ENCODE assay signal across 8 mouse cellular contexts in the genomic region with DNA sequence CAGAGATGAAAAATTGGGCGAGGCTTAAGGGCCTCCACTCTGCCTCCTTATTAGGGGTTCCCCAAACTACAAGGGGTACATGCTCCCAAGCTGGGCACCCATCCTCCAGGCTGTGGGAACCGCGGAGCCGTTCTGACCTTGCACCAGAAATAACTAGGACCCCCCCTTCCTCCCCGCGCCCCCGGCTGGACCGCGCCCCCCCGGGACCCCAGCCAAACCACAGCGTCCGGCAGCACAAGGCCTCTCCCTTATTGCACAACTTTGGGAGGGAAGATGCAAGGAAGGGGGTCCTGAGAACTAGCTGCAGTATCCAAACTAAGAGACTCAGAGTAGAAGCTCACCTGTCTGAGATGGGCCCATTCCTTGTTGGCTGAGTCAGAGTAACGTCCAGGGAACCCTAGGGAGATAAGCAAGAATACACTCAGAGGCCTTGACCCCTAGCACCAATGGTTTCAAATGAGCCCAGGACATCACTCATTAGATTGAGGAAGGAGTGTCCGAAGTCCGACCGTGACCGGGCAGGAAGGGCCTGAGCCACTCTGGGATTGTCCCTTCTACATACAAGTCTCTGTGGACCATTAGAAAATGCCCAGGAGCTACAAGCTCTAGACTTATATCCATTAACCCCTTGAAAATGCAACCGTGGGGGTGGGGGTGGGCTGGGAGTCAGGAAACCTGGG. TPM values are rescaled to one million over a fixed set of nuclear protein-coding genes. Genes with fewer than 3 reads are reported as not detected.
DNase-seq lines count a peak whose midpoint lies in the region; ATAC-seq lines count a peak whose summit lies in the region.

No protein-coding gene starts in this region.

- H3K4me2 ChIP-seq in embryonic facial prominence, embryonic 13.5 days: peak overlapping the region; percentile 92
- H3K4me2 ChIP-seq in intestine, embryonic 16.5 days (ENCODE audit: low read depth, low read length): peak overlapping the region; percentile 95
- peak overlapping the region; percentile 68; the same call in 1 of the 2 replicates for H3K4me2 ChIP-seq in midbrain, embryonic 16.5 days (ENCODE audit: low read length)

- H3K27me3 ChIP-seq in heart, embryonic 10.5 days (ENCODE audit: insufficient read depth, poor library complexity, severe bottlenecking): peaks cover 76% of the 10 kb centered on the region
- peaks cover 79% of the 10 kb centered on the region for H3K27me3 ChIP-seq in embryonic facial prominence, embryonic 13.5 days
- H3K27me3 ChIP-seq in intestine, embryonic 16.5 days (replicated peaks; ENCODE audit: control insufficient read depth, insufficient read depth, low read length): peaks cover 8% of the 10 kb centered on the region; the same call in 1 of the 2 replicates
- peaks cover 58% of the 10 kb centered on the region for H3K27me3 ChIP-seq in midbrain, embryonic 16.5 days (ENCODE audit: control insufficient read depth, insufficient read depth, low read depth, low read length)

- H3K27ac ChIP-seq in heart, embryonic 10.5 days: no peak overlapping the region
- H3K27ac ChIP-seq in embryonic facial prominence, embryonic 13.5 days: no peak overlapping the region
- no peak overlapping the region for H3K27ac ChIP-seq in intestine, embryonic 16.5 days (ENCODE audit: low read length)
- H3K27ac ChIP-seq in midbrain, embryonic 16.5 days (ENCODE audit: low read length): no peak overlapping the region

- intact Hi-C loops in left cerebral cortex, postnatal 14 days (cut with DNase I): no loop called here

- no peak overlapping the region; the same call in 1 of the 2 replicates for H3K4me3 ChIP-seq in heart, embryonic 10.5 days
- H3K4me3 ChIP-seq in embryonic facial prominence, embryonic 13.5 days: 0 out of 2 replicates have a peak overlapping the region, but pooled peaks have one; percentile 1
- peak overlapping the region; percentile 69; the same call in 1 of the 2 replicates for H3K4me3 ChIP-seq in intestine, embryonic 16.5 days (ENCODE audit: low read length)
- no peak overlapping the region for H3K4me3 ChIP-seq in midbrain, embryonic 16.5 days (ENCODE audit: low read depth, low read length)

- peaks cover 32% of the 10 kb centered on the region for H3K36me3 ChIP-seq in heart, embryonic 10.5 days
- H3K36me3 ChIP-seq in embryonic facial prominence, embryonic 13.5 days: peaks cover 30% of the 10 kb centered on the region
- peaks cover 18% of the 10 kb centered on the region for H3K36me3 ChIP-seq in intestine, embryonic 16.5 days (ENCODE audit: control insufficient read depth, insufficient read depth, low read length)
- peaks cover 9% of the 10 kb centered on the region; the same call in 1 of the 2 replicates for H3K36me3 ChIP-seq in midbrain, embryonic 16.5 days (ENCODE audit: control insufficient read depth, insufficient read depth, low read length)

- DNase-seq in heart, adult 18-20 months: peak; percentile 77 to 82
- no peak for DNase-seq in heart, embryonic 10.5 days (ENCODE audit: low spot score)
- no peak for DNase-seq in thymus, adult 18-20 months
- no peak for DNase-seq in thymus, postnatal 36 days
- no peak for DNase-seq in left cerebral cortex, postnatal 14 days (ENCODE audit: low spot score in 2 of 2)

- H3K4me1 ChIP-seq in heart, embryonic 10.5 days: peaks cover 73% of the 10 kb centered on the region
- peaks cover 66% of the 10 kb centered on the region for H3K4me1 ChIP-seq in embryonic facial prominence, embryonic 13.5 days
- H3K4me1 ChIP-seq in intestine, embryonic 16.5 days (ENCODE audit: control insufficient read depth, insufficient read depth, low read length): peaks cover 38% of the 10 kb centered on the region
- H3K4me1 ChIP-seq in midbrain, embryonic 16.5 days (ENCODE audit: control insufficient read depth, insufficient read depth, low read length): peaks cover 32% of the 10 kb centered on the region

- H3K9ac ChIP-seq in embryonic facial prominence, embryonic 13.5 days: no peak overlapping the region
- peak overlapping the region; percentile 33; the same call in 1 of the 2 replicates for H3K9ac ChIP-seq in intestine, embryonic 16.5 days (ENCODE audit: low read depth, low read length)
- no peak overlapping the region for H3K9ac ChIP-seq in midbrain, embryonic 16.5 days (ENCODE audit: low read depth, low read length)

- no peak for ATAC-seq in embryonic facial prominence, embryonic 13.5 days (ENCODE audit: insufficient number of reproducible peaks, insufficient read depth, low FRiP score, low TSS enrichment, low read depth)
- no peak for ATAC-seq in intestine, embryonic 16.5 days
- no peak for ATAC-seq in midbrain, embryonic 16.5 days

- 71% methylated on average over 18 of the region's 18 CpGs for WGBS in heart, embryonic 10.5 days
- 59% methylated on average over 15 of the region's 18 CpGs for WGBS in embryonic facial prominence, embryonic 13.5 days
- 72% methylated on average over 16 of the region's 18 CpGs for WGBS in intestine, embryonic 16.5 days
- 64% methylated on average over 18 of the region's 18 CpGs for WGBS in midbrain, embryonic 16.5 days

- H3K9me3 ChIP-seq in heart, embryonic 10.5 days: no peaks in the 10 kb centered on the region
- H3K9me3 ChIP-seq in embryonic facial prominence, embryonic 13.5 days: no peaks in the 10 kb centered on the region
- no peaks in the 10 kb centered on the region for H3K9me3 ChIP-seq in intestine, embryonic 16.5 days (ENCODE audit: control insufficient read depth, low read length)
- H3K9me3 ChIP-seq in midbrain, embryonic 16.5 days (replicated peaks; ENCODE audit: control insufficient read depth, low read length, poor library complexity, severe bottlenecking): no peaks in the 10 kb centered on the region

RNA-seq across cellular contexts. Expression of gene Cntnap1, which starts 1.9 kb away (rescaled TPM):
- total RNA-seq in heart, adult 18-20 months (2021): 1 to 10 TPM; 1.1 to 1.9 TPM
- polyA plus RNA-seq in heart, embryonic 10.5 days (2016; fragmentation: Nextera tagmentation; extraction: Ambion mirVana): 0.39 and 0.44 TPM in 2 replicates
- 0.50 and 1.2 TPM in 2 replicates for polyA plus RNA-seq in embryonic facial prominence, embryonic 13.5 days (2015; fragmentation: Nextera tagmentation; extraction: Ambion mirVana)
- polyA plus RNA-seq in intestine, embryonic 16.5 days (2015; fragmentation: Nextera tagmentation; extraction: Ambion mirVana): 0.86 and 0.87 TPM in 2 replicates
- 4.2 and 4.7 TPM in 2 replicates for polyA plus RNA-seq in midbrain, embryonic 16.5 days (2015; fragmentation: Nextera tagmentation; extraction: Ambion mirVana)
- total RNA-seq in left cerebral cortex, postnatal 14 days (2021): 100 to 1,000 TPM; 124 to 128 TPM

RNA-seq across cellular contexts. Expression of gene Plekhh3, which starts 2.7 kb away (rescaled TPM):
- 10 to 100 TPM; 12.6 to 12.8 TPM for total RNA-seq in heart, adult 18-20 months (2021)
- 5.6 and 6.4 TPM in 2 replicates for polyA plus RNA-seq in heart, embryonic 10.5 days (2016; fragmentation: Nextera tagmentation; extraction: Ambion mirVana)
- 9.7 and 10.2 TPM in 2 replicates for polyA plus RNA-seq in embryonic facial prominence, embryonic 13.5 days (2015; fragmentation: Nextera tagmentation; extraction: Ambion mirVana)
- polyA plus RNA-seq in intestine, embryonic 16.5 days (2015; fragmentation: Nextera tagmentation; extraction: Ambion mirVana): 9.2 and 10.1 TPM in 2 replicates
- polyA plus RNA-seq in midbrain, embryonic 16.5 days (2015; fragmentation: Nextera tagmentation; extraction: Ambion mirVana): 6.5 and 7.6 TPM in 2 replicates
- 10 to 100 TPM in 1 of 2 experiments, 1 to 10 TPM in 1; 7.7 to 10.2 TPM for total RNA-seq in left cerebral cortex, postnatal 14 days (2021)

RNA-seq across cellular contexts. Expression of gene Ccr10, which starts 6.8 kb away (rescaled TPM):
- total RNA-seq in heart, adult 18-20 months (2021): not detected
- polyA plus RNA-seq in heart, embryonic 10.5 days (2016; fragmentation: Nextera tagmentation; extraction: Ambion mirVana): 0.16 and 0.19 TPM in 2 replicates
- polyA plus RNA-seq in embryonic facial prominence, embryonic 13.5 days (2015; fragmentation: Nextera tagmentation; extraction: Ambion mirVana): 0.15 and 0.27 TPM in 2 replicates
- 0.20 and 0.29 TPM in 2 replicates for polyA plus RNA-seq in intestine, embryonic 16.5 days (2015; fragmentation: Nextera tagmentation; extraction: Ambion mirVana)
- 0.47 and 0.62 TPM in 2 replicates for polyA plus RNA-seq in midbrain, embryonic 16.5 days (2015; fragmentation: Nextera tagmentation; extraction: Ambion mirVana)
- under 1 TPM; 0.19 to 0.26 TPM for total RNA-seq in left cerebral cortex, postnatal 14 days (2021)

RNA-seq across cellular contexts. Expression of gene Tubg2, which starts 12.7 kb away (rescaled TPM):
- 1 to 10 TPM; 2.3 to 3.7 TPM for total RNA-seq in heart, adult 18-20 months (2021)
- polyA plus RNA-seq in heart, embryonic 10.5 days (2016; fragmentation: Nextera tagmentation; extraction: Ambion mirVana): 3.0 and 4.2 TPM in 2 replicates
- polyA plus RNA-seq in embryonic facial prominence, embryonic 13.5 days (2015; fragmentation: Nextera tagmentation; extraction: Ambion mirVana): 12.6 and 12.9 TPM in 2 replicates
- 3.9 and 4.2 TPM in 2 replicates for polyA plus RNA-seq in intestine, embryonic 16.5 days (2015; fragmentation: Nextera tagmentation; extraction: Ambion mirVana)
- polyA plus RNA-seq in midbrain, embryonic 16.5 days (2015; fragmentation: Nextera tagmentation; extraction: Ambion mirVana): 62.9 and 71.4 TPM in 2 replicates
- total RNA-seq in left cerebral cortex, postnatal 14 days (2021): 10 to 100 TPM; 49.0 to 49.5 TPM

RNA-seq across cellular contexts. Expression of gene Tubg1, which starts 48.7 kb away (rescaled TPM):
- total RNA-seq in heart, adult 18-20 months (2021): 10 to 100 TPM; 23.9 to 25.6 TPM
- 103 and 110 TPM in 2 replicates for polyA plus RNA-seq in heart, embryonic 10.5 days (2016; fragmentation: Nextera tagmentation; extraction: Ambion mirVana)
- 69.7 and 77.2 TPM in 2 replicates for polyA plus RNA-seq in embryonic facial prominence, embryonic 13.5 days (2015; fragmentation: Nextera tagmentation; extraction: Ambion mirVana)
- polyA plus RNA-seq in intestine, embryonic 16.5 days (2015; fragmentation: Nextera tagmentation; extraction: Ambion mirVana): 51.0 and 56.3 TPM in 2 replicates
- 72.6 and 75.0 TPM in 2 replicates for polyA plus RNA-seq in midbrain, embryonic 16.5 days (2015; fragmentation: Nextera tagmentation; extraction: Ambion mirVana)
- total RNA-seq in left cerebral cortex, postnatal 14 days (2021): 10 to 100 TPM; 52.1 to 52.7 TPM

Comparison
In these comparisons a context has a peak if more than half of its experiments do, and no peak if none do; other contexts are left out.
1. DNase-seq: peak in heart, adult 18-20 months (2 of 2); none in heart, embryonic 10.5 days (single experiment), thymus, adult 18-20 months (0 of 2), thymus, postnatal 36 days (0 of 2) and left cerebral cortex, postnatal 14 days (0 of 2).
2. H3K4me3 ChIP-seq: peak in embryonic facial prominence, embryonic 13.5 days (single experiment) and intestine, embryonic 16.5 days (single experiment); none in heart, embryonic 10.5 days (single experiment) and midbrain, embryonic 16.5 days (single experiment).
3. Peak in every context shown above with its lines, with median percentiles within 50 percentile points of each other: H3K4me2 ChIP-seq.